Mouse (Mus musculus) lung, adult 2 months (tissue): ENCODE data around the gene Synpr.

Experiments used
- CTCF ChIP-seq: fragments of 200-500 bp; IDR thresholded peaks from 2 replicates; pipeline ENCODE4 v1.5.1; 2011; ENCODE audit warnings: mild to moderate bottlenecking, low read length, control low read depth; ENCODE audit not compliant: insufficient read depth
- POLR2A ChIP-seq: fragments of 200-500 bp; IDR thresholded peaks from 2 replicates; pipeline ENCODE4 v1.6.1; 2011; ENCODE audit warnings: low read depth, mild to moderate bottlenecking, control low read depth, low read length, borderline replicate concordance; ENCODE audit errors: extremely low read depth

GRCm38 (mm10) chr14:13314323-13314722, 29.7 kb downstream of the Synpr start:
- TF ChIP-seq CTCF (no peak), POLR2A (no peak)
